Mouse (Mus musculus) lung, postnatal 0 days (tissue): Measurements from ENCODE around the gene Rnf149.

Experiments
- CTCF ChIP-seq: IDR thresholded peaks from 2 replicates; pipeline ENCODE4 v1.5.1; 2016; ENCODE audit warnings: antibody characterized with exemption, mild to moderate bottlenecking
- EP300 ChIP-seq: IDR thresholded peaks from 2 replicates; pipeline ENCODE4 v1.6.1; 2016; ENCODE audit warnings: antibody characterized with exemption, mild to moderate bottlenecking, control low read depth

- TF ChIP-seq CTCF (no peak), EP300 (no peak)
Observed at GRCm38 (mm10) chr1:39555556-39556415, 21.4 kb downstream of the Rnf149 start.
